In genomic region chr19:14599851-14600251, GRCm38 (mm10) we compare ENCODE assay signal across 9 mouse cellular contexts. TPM values are rescaled to one million over a fixed set of nuclear protein-coding genes. Genes with fewer than 3 reads are reported as not detected.
A peak's percentile ranks its signal among the peaks of the same experiment; 100 is the strongest.
DNase-seq lines count a peak whose midpoint lies in the region; ATAC-seq lines count a peak whose summit lies in the region.
"Had no signal": no experiment of that assay in that cellular context is flagged by ENCODE, and none has a peak within 500 bp of the region (broad histone marks: within the 10 kb centered on the region; RNA-seq: fewer than 3 reads in every experiment).

No protein-coding gene starts in this region.

- intact Hi-C loops in gastrocnemius, postnatal 14 days (cut with DNase I; ENCODE audit: low total_unique reads), result no loop called here

- H3K9me3 ChIP-seq in heart, embryonic 14.5 days (ENCODE audit: control insufficient read depth, low read length), result no peaks in the 10 kb centered on the region
- no peaks in the 10 kb centered on the region for H3K9me3 ChIP-seq in midbrain, embryonic 11.5 days (ENCODE audit: control insufficient read depth, low read length)
- H3K9me3 ChIP-seq in midbrain, embryonic 10.5 days (replicated peaks), result no peaks in the 10 kb centered on the region
- H3K9me3 ChIP-seq in forebrain, embryonic 15.5 days, result no peaks in the 10 kb centered on the region
- H3K9me3 ChIP-seq in midbrain, embryonic 16.5 days (replicated peaks; ENCODE audit: control insufficient read depth, low read length, poor library complexity, severe bottlenecking), result no peaks in the 10 kb centered on the region
- H3K9me3 ChIP-seq: G1E had no signal

- no peaks in the 10 kb centered on the region for H3K36me3 ChIP-seq in heart, embryonic 14.5 days (ENCODE audit: control insufficient read depth, insufficient read depth, low read length)
- no peaks in the 10 kb centered on the region for H3K36me3 ChIP-seq in midbrain, embryonic 11.5 days (ENCODE audit: control insufficient read depth, insufficient read depth, low read length)
- no peaks in the 10 kb centered on the region for H3K36me3 ChIP-seq in midbrain, embryonic 10.5 days
- no peaks in the 10 kb centered on the region for H3K36me3 ChIP-seq in forebrain, embryonic 15.5 days
- H3K36me3 ChIP-seq in midbrain, embryonic 16.5 days (ENCODE audit: control insufficient read depth, insufficient read depth, low read length), result no peaks in the 10 kb centered on the region

- peaks cover 11% of the 10 kb centered on the region for H3K27me3 ChIP-seq in heart, embryonic 14.5 days (ENCODE audit: control insufficient read depth, insufficient read depth, low read length)
- peaks cover 10% of the 10 kb centered on the region; the same call in 1 of the 2 replicates for H3K27me3 ChIP-seq in midbrain, embryonic 11.5 days (ENCODE audit: control insufficient read depth, insufficient read depth, low read length)
- H3K27me3 ChIP-seq in midbrain, embryonic 10.5 days (ENCODE audit: low read depth, poor library complexity, severe bottlenecking), result peaks cover 49% of the 10 kb centered on the region
- H3K27me3 ChIP-seq in forebrain, embryonic 15.5 days, result peaks cover 11% of the 10 kb centered on the region
- peaks cover 8% of the 10 kb centered on the region for H3K27me3 ChIP-seq in midbrain, embryonic 16.5 days (ENCODE audit: control insufficient read depth, insufficient read depth, low read depth, low read length)

- no peak for DNase-seq in heart, adult 18-20 months
- peak; percentile 91 for DNase-seq in midbrain, embryonic 11.5 days (ENCODE audit: low spot score, missing footprints)
- no peak for DNase-seq in midbrain, embryonic 10.5 days (ENCODE audit: low spot score)
- DNase-seq in gastrocnemius, postnatal 14 days, result no peak
- DNase-seq: kidney, adult 2 months had no signal

- 58% methylated on average over 8 of the region's 8 CpGs for WGBS in heart, embryonic 14.5 days
- 45% methylated on average over 8 of the region's 8 CpGs for WGBS in midbrain, embryonic 11.5 days
- WGBS in midbrain, embryonic 10.5 days, result 51% methylated on average over 8 of the region's 8 CpGs
- WGBS in forebrain, embryonic 15.5 days, result 50% methylated on average over 8 of the region's 8 CpGs
- WGBS in midbrain, embryonic 16.5 days, result 46% methylated on average over 8 of the region's 8 CpGs

- no peak for ATAC-seq in heart, embryonic 14.5 days (ENCODE audit: insufficient number of reproducible peaks, insufficient read depth, low FRiP score, low read depth)
- ATAC-seq in midbrain, embryonic 11.5 days (ENCODE audit: low FRiP score), result no peak
- ATAC-seq in forebrain, embryonic 15.5 days (replicated peaks), result no peak
- ATAC-seq in midbrain, embryonic 16.5 days, result no peak

- no peak overlapping the region for H3K9ac ChIP-seq in heart, embryonic 14.5 days (ENCODE audit: low read length)
- H3K9ac ChIP-seq in midbrain, embryonic 11.5 days (ENCODE audit: low read length), result no peak overlapping the region
- H3K9ac ChIP-seq in forebrain, embryonic 15.5 days (replicated peaks), result no peak overlapping the region
- H3K9ac ChIP-seq in midbrain, embryonic 16.5 days (ENCODE audit: low read depth, low read length), result no peak overlapping the region

- H3K4me2 ChIP-seq in heart, embryonic 14.5 days (ENCODE audit: low read length), result peak overlapping the region; percentile 25; the same call in 1 of the 2 replicates
- no peak overlapping the region; the same call in 1 of the 2 replicates for H3K4me2 ChIP-seq in midbrain, embryonic 11.5 days
- 0 out of 2 replicates have a peak overlapping the region, but pooled peaks have one; percentile 69 for H3K4me2 ChIP-seq in forebrain, embryonic 15.5 days (replicated peaks)
- H3K4me2 ChIP-seq in midbrain, embryonic 16.5 days (ENCODE audit: low read length), result peak overlapping the region; percentile 77; the same call in 1 of the 2 replicates

- no peak overlapping the region for H3K4me3 ChIP-seq in heart, embryonic 14.5 days (ENCODE audit: control insufficient read depth in 1 of 2, insufficient read depth in 1 of 2, low read depth in 1 of 2, low read length in 2 of 2)
- H3K4me3 ChIP-seq in midbrain, embryonic 11.5 days (ENCODE audit: low read depth, low read length), result no peak overlapping the region
- no peak overlapping the region for H3K4me3 ChIP-seq in midbrain, embryonic 10.5 days
- H3K4me3 ChIP-seq in forebrain, embryonic 15.5 days, result no peak overlapping the region
- H3K4me3 ChIP-seq in midbrain, embryonic 16.5 days (ENCODE audit: low read depth, low read length), result no peak overlapping the region

- peaks cover 2 to 13% of the 10 kb centered on the region in 2 experiments; a peak in 3 of 4 replicates for H3K4me1 ChIP-seq in heart, embryonic 14.5 days (ENCODE audit: control insufficient read depth in 2 of 2, insufficient read depth in 2 of 2, low read length in 2 of 2)
- H3K4me1 ChIP-seq in midbrain, embryonic 11.5 days (ENCODE audit: control insufficient read depth, insufficient read depth, low read length), result peaks cover 18% of the 10 kb centered on the region
- H3K4me1 ChIP-seq in midbrain, embryonic 10.5 days, result peaks cover 36% of the 10 kb centered on the region
- H3K4me1 ChIP-seq in forebrain, embryonic 15.5 days, result peaks cover 16% of the 10 kb centered on the region
- H3K4me1 ChIP-seq in midbrain, embryonic 16.5 days (ENCODE audit: control insufficient read depth, insufficient read depth, low read length), result peaks cover 13% of the 10 kb centered on the region

- H3K27ac ChIP-seq in heart, embryonic 14.5 days (replicated peaks in 1 of 2; ENCODE audit: control insufficient read depth in 1 of 2, insufficient read depth in 1 of 2, low read depth in 2 of 2, low read length in 2 of 2), result no peak overlapping the region
- no peak overlapping the region for H3K27ac ChIP-seq in midbrain, embryonic 11.5 days (ENCODE audit: low read depth, low read length)
- no peak overlapping the region for H3K27ac ChIP-seq in midbrain, embryonic 10.5 days (replicated peaks)
- no peak overlapping the region for H3K27ac ChIP-seq in forebrain, embryonic 15.5 days (replicated peaks)
- no peak overlapping the region for H3K27ac ChIP-seq in midbrain, embryonic 16.5 days (ENCODE audit: low read length)

RNA-seq across cellular contexts. Expression of gene Tle4, which starts 2.0 kb away (rescaled TPM):
- polyA plus RNA-seq in heart, embryonic 14.5 days (2014; fragmentation: Nextera tagmentation; extraction: Ambion mirVana), result 11.4 and 11.7 TPM in 2 replicates
- 1 to 10 TPM; 8.7 to 9.2 TPM for total RNA-seq in heart, adult 18-20 months (2021)
- polyA plus RNA-seq in midbrain, embryonic 11.5 days (2014; fragmentation: Nextera tagmentation; extraction: Ambion mirVana), result 36.5 and 38.8 TPM in 2 replicates
- polyA plus RNA-seq in midbrain, embryonic 10.5 days (2016; fragmentation: Nextera tagmentation; extraction: Ambion mirVana), result 19.0 and 23.6 TPM in 2 replicates
- polyA plus RNA-seq in forebrain, embryonic 15.5 days (2015; fragmentation: Nextera tagmentation; extraction: Ambion mirVana), result 34.9 and 37.5 TPM in 2 replicates
- 26.7 and 30.8 TPM in 2 replicates for polyA plus RNA-seq in midbrain, embryonic 16.5 days (2015; fragmentation: Nextera tagmentation; extraction: Ambion mirVana)
- total RNA-seq in gastrocnemius, postnatal 14 days (2021), result 10 to 100 TPM; 14.6 to 25.9 TPM
